Mouse (Mus musculus) spleen, adult 12 weeks (tissue): ENCODE data around the gene Snx9.

Source experiments
- DNase-seq: peaks from one replicate; pipeline ENCODE4 v3.0.0; 2022; ENCODE audit warnings: low spot score

Snx9 gene

GRCm38 (mm10) chr17:5885474-5885873, 44.3 kb downstream of the Snx9 start:
- no peak for DNase-seq

DNA sequence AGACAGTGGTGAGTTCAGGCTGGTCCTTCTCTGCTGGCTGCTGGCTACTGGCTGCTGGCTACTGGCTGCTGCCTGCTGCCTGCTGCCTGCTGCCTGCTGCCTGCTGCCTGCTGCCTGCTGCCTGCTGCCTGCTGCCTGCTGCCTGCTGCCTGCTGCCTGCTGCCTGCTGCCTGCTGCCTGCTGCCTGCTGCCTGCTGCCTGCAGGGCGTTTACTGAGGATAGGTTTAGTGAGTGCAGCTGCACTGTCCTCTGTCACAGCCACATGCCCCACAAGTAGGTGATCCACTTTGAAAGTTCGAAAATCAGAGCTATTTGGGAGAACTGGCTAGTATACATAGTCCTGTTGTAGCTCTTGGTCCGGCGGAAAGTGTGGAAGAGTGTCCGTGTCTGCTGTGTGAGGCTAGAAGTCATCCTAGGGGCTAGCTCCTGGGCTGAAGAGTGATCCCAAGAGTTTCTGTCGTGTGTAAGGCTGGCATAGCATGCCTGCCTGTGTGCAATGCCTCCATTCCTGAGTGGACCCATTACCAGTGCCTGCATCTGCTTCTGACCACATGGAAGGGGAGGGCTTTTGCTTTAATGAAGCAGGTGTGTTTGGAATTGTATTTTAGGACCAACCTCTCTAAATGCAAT, 45.2 kb downstream of the Snx9 start:
- DNase-seq = no peak

DNA sequence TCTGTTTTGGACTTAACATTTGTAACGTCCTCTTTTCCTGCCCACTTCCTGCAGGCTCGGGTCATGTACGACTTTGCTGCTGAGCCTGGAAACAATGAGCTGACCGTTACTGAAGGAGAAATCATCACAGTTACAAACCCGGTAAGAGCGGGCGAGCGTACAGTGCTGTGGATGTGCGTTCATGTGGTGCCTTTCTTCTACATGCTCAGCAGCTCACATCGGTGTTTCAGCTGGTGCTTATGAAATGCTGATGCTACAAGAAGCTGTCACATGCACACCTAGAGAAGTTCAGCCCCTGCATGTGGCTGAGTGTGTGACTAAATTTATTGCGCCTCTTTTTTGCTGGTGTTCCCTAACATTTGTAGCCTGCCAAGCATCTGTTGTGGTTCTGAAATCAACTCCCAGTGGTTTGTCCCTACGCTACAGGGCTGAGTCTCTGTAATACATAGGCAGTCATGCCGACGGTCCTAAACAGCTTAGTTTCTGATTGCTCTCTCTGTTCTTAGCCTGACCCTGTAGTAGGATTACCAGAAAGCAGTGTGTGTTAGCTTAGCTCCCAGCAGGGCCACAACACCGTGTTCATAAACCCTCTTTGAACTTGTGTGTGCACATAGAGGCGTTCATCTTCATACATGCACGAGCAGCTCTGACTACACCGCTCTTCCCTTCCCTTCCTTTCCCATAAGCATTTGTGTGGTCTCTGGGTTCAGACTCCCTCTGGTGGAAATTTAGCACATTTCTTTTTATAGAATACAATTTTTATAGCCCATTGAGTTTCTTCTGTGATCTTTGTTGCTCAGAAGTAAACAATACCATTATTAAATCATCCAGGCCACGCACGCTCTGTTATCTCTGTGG, 46.0 kb downstream of the Snx9 start:
- no peak for DNase-seq

DNA sequence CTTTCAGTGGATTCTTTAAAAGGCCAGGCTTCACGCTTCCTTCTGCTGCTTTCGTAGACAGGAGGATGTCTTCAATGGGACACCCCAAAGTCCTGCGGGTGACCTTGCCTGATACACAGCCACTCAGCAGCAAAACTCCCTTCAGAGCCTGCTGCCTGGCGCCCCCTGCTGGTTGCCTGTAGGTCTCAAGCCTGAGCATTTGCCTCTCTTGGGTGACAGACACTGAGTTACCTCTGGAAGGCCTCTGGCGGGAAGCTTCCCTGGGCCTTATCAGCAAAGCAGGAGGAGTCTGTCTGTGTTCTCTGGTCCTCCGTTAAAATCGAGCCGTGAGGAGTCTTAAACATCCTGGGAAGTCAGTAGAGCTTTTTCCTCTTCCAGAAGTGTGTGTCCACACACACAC, 49.3 kb downstream of the Snx9 start:
- peak; percentile 61 for DNase-seq

DNA sequence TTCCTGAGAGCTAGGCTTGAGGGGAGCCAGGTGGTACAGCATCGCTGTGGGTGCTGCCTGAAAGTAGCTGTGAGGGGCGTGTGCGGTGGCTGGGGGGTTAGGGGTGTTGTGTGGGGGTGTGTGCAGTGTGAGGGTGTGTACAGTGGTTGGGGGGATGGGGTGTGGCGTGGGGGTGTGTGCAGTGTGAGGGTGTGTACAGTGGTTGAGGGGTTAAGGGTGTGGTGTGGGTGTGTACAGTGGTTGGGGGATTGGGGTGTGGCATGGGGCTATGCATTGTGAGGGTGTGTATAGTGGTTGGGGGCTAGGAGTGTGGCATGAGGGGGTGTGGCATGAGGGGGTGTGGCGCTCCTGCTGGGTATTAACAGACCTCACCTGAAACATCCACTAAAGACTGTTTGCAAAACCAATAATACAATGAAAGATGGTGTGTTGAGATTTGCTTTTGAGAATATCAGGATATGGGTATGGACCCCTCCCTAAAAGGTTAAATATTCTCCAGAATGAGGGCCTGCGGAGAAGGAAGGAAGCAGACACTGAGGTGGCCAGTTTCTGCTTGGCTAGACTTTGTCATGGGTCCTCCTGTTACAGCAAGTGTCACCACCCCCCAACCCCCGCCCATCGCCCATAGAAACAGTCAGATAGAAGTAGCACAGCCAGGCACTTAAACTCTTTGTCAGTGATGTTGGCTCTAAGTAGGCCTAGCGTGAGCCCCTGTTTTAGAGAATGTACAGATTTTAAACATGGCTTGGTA, 51.0 kb downstream of the Snx9 start:
- no peak for DNase-seq

DNA sequence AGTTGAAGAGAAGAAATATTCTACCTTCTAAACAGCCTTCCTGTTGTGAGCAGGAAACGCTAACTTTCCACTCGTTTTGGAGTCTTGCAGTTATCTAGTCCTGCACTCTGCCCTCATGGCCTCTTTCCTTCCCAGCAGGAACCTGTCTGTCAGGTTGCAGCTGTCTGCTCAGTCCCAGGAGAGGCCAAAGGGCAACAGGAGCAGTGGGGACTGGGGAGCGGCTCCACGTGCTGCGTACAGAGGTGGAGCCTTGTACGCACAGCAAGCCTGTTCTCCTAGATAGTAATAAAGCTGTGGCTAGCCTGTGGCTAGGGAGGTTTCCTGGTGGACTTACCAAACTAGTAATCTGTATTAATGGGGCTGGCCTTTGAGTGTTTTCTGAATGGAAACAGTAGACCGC, 52.0 kb downstream of the Snx9 start:
- no peak for DNase-seq

GRCm38 (mm10) chr17:5893574-5894148, 52.5 kb downstream of the Snx9 start:
- DNase-seq = no peak

GRCm38 (mm10) chr17:5896066-5896465, 54.9 kb downstream of the Snx9 start:
- no peak for DNase-seq

DNA sequence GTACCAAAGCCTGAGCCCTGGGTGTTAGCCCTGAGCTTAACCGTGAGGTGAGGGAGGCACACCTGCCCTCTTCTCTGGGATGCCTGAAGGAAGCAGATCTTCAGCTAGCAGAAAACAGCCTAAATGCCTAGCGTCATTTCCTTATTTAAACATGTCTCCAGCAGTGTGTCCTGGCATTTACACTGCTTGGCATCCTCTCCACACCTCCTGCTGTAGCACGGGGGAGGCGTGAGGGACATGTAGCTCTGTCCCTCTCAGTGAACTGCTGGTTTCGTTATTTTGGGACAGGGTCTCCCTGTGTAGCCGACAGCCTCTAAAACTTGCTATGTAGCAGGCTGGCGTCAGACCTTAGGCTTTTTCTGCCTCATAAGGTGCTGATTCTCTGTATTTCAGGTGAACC, 55.5 kb downstream of the Snx9 start:
- DNase-seq = no peak

DNA sequence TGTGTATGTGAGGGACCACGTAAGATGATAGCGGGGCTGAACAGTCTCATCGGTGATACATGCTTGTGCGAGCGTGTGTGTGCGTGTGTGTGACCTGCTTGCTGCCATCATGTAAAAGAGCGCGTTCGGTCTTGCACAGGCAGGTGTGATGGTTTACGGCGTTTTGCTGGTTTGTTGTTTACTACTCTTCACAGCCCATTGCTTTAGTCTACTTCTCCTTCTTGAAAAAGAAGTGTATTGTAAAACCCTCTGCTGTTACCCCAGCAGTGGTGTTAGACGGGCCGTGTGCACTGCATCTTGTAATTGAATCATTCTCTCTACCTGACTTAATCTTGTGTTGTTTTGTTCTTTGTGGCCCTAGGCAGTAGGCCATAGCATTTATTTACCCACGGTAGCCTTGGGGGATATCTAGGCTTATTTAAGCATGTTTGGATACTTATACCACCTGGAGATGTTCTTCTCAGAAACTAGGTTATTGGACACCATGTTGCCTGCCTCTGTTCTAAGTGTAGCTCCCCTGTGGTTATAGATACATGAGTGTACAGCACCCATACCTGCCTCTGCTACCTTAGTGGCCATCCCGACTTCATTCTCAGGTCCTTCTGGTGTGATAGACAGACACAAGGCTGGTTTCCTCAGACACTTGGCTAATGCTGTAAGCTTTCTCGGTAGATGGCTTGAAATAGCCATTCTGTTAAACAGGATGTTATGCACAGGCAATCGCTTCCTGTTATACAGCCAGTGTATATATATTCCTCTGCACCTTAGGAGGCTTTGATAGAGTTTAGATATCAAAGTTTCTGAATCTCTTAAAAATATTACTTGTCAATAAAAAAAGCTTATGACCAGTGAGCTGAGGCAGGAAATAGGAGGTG, 56.4 kb downstream of the Snx9 start:
- DNase-seq = no peak

DNA sequence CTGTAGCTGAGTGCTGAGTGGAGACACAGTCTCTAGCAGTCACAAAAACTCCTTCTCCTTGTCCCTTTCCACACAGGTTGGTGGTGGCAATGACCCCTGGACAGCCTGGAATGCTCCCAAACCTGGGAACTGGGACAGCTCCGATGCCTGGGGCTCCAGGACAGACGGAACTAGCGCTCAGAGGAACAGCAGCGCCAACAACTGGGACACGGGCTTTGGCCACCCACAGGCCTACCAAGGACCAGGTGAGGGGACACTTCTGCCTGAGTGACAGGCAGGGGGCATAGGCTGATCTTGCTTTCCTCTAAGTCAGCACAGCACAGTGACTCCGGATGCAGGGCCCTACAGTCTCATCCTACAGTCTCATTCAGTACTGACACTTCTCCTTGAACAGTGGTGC, 58.1 kb downstream of the Snx9 start:
- no peak for DNase-seq

DNA sequence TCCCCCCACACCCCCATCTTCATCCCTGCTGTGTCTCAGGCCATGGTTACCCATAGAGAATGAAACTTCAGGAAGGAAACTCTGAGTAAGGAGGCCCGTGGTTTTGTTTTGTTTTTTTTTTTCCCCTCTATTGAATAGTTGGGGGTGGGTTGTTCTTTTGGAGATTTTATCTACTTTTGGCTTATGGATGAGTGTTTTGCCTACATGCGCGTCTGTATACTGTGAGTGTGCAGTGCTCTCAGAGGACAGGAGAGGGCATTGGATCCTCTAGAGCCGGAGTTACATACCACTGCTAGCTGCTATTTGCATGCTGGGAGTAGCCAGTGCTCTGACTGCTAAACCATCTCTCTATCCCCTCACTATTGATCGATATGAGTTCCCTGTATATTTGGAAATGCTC, 60.3 kb downstream of the Snx9 start:
- DNase-seq = no peak

- no peak for DNase-seq
Observed at GRCm38 (mm10) chr17:5903630-5904301, 62.6 kb downstream of the Snx9 start.

DNA sequence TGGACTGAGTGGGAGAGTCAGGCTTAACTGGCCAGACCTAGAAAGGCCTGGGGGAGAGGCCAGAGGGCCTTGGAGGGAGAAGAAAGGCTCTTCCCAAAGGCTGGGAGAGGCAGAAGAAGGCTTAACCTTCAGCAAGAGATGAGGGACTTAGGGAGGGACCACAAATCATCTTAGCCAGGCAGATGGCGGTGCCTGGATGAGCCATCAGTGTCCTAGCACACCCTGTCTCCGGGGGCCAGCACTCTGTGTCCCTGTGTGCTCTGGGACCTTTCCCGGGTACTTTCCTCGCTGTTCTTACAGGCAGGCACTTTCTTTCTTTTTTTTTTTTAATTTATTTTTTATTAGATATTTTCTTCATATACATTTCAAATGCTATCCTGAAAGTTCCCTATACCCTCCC, 68.6 kb downstream of the Snx9 start:
- DNase-seq = no peak

DNA sequence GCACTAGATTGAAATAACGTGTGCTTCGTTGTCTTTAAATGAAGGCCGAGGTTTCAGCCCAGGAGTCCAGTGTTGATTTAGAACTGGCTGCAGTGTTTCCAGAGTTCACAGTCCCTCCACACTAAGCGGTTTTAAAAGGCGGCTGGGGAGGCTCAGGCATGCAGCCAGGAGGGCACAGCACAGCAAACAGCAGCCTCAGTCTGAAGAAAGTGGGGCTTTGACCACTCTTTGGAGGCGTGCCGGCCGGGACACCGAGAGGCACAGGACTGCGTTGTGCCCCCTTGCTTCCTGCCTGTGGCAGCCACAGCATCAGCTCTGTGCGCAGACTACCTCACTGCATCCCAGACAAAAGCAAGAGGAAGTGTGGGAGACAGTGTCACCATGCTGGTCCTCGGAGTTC, 70.5 kb downstream of the Snx9 start:
- DNase-seq = no peak

DNA sequence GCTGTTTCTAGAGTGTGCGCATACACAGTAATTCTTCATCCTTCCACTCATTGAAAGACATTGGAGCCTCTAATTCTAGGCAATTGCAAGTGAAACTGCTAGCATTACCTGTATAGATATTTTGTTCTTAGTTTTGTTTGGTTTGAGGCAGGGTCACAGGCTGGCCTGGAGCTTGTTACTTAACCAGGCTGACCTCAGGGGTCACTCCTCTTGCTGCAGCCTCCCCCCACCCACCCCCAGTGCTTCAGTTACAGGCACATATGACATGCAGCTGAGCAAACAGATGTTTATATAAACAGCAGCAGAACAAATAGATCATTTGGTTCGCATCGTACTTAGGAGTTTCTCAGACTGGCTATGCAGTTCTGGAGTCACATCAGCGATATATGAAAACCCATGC, 71.7 kb downstream of the Snx9 start:
- DNase-seq = no peak

DNA sequence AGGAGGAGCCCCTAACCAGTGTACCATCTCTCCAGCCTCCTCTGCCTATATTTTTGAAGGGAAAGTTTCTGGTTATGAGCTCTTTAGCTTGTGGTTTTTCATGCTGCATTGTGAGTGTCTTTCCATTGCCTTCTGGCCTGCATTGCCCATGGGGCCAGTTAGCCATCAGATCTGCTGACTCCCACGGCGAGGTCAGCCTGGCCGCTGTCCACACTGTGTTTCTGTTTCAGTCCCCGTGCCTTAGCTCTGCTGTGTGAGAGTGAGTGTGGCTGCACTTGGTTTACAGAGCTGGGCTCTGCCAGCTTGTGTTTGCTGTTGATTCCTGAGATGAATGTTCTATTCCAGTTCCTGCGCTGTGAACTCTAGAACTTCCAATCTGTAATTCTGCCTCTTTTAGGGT, 73.1 kb downstream of the Snx9 start:
- DNase-seq = no peak

GRCm38 (mm10) chr17:5921954-5922353, 80.8 kb downstream of the Snx9 start:
- DNase-seq = no peak

DNA sequence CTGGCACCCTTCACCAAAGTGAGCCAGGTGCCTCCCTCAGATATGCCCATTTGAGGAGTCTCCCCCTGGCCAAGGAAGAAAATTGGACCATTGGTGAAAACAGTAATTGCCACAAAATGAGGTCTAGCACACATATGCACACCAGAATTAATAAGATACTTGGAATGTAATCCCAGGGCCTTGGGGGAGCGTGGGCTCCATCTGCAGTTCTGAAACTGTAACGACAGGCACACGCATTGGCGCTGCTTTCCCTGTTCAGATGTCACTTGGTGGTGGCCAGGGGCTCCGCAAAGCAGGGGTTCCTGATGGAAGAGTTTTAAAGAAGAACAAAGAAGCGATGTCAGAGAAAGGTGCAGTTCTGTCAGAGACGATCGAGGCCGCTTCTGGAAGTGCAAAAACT, 82.2 kb downstream of the Snx9 start:
- DNase-seq = no peak

DNA sequence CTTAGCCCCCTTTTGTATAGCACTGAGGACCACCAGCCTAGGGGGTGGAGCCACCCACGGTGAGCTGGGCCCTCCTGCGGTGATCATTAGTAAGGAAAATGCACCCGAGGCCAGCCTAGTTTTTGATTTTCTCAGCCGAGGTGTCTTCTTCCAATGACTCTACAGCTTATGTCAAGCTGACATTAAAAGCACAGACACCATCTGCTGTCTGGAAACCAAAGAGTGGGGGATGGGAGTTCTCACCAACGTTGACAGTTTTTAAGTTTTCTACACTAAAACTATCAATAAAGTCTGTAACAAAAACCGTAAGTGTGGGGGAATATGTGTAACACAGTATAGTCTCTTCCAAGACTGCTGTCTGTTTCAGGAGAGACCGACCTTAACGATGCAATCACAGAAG, 83.1 kb downstream of the Snx9 start:
- no peak for DNase-seq

GRCm38 (mm10) chr17:5926710-5927109, 85.6 kb downstream of the Snx9 start:
- no peak for DNase-seq
